Mouse (Mus musculus): Measurements from ENCODE around the gene Tlk1.

Tlk1 gene

GRCm38 (mm10) chr2:70836306-70836651 lies 10.8 kb upstream of the Tlk1 start:
- in situ Hi-C loops (cut with MboI; ENCODE audit: low pct_unique_long_range_greater_than_20kb in 1 of 2, low sequenced_read_pairs in 2 of 2, unreplicated experiment in 1 of 2) = no loop called here

GRCm38 (mm10) chr2:70835641-70836305 lies 10.2 kb upstream of the Tlk1 start:
- in situ Hi-C loops (cut with MboI; ENCODE audit: low pct_unique_long_range_greater_than_20kb in 1 of 2, low sequenced_read_pairs in 2 of 2, unreplicated experiment in 1 of 2) = no loop called here

- in situ Hi-C loops (cut with MboI; ENCODE audit: low pct_unique_long_range_greater_than_20kb in 1 of 2, low sequenced_read_pairs in 2 of 2, unreplicated experiment in 1 of 2) = no loop called here
These were observed 9.7 kb upstream of the Tlk1 start for GRCm38 (mm10) chr2:70835209-70835608.

- in situ Hi-C loops (cut with MboI; ENCODE audit: low pct_unique_long_range_greater_than_20kb in 1 of 2, low sequenced_read_pairs in 2 of 2, unreplicated experiment in 1 of 2) = no loop called here
These were observed 7.7 kb upstream of the Tlk1 start for GRCm38 (mm10) chr2:70833261-70833660.

- in situ Hi-C loops (cut with MboI; ENCODE audit: low pct_unique_long_range_greater_than_20kb in 1 of 2, low sequenced_read_pairs in 2 of 2, unreplicated experiment in 1 of 2) = no loop called here
These were observed 6.3 kb upstream of the Tlk1 start for GRCm38 (mm10) chr2:70831709-70832350.

GRCm38 (mm10) chr2:70830683-70831082 lies 5.2 kb upstream of the Tlk1 start:
- in situ Hi-C loops (cut with MboI; ENCODE audit: low pct_unique_long_range_greater_than_20kb in 1 of 2, low sequenced_read_pairs in 2 of 2, unreplicated experiment in 1 of 2) = no loop called here

- in situ Hi-C loops (cut with MboI; ENCODE audit: low pct_unique_long_range_greater_than_20kb in 1 of 2, low sequenced_read_pairs in 2 of 2, unreplicated experiment in 1 of 2) = no loop called here
These were observed 4.5 kb upstream of the Tlk1 start for GRCm38 (mm10) chr2:70829946-70830610.

GRCm38 (mm10) chr2:70827780-70828179 lies 2.3 kb upstream of the Tlk1 start:
- in situ Hi-C loops (cut with MboI; ENCODE audit: low pct_unique_long_range_greater_than_20kb in 1 of 2, low sequenced_read_pairs in 2 of 2, unreplicated experiment in 1 of 2) = no loop called here

- in situ Hi-C loops (cut with MboI; ENCODE audit: low pct_unique_long_range_greater_than_20kb in 1 of 2, low sequenced_read_pairs in 2 of 2, unreplicated experiment in 1 of 2) = no loop called here
These were observed 1.1 kb upstream of the Tlk1 start for GRCm38 (mm10) chr2:70826436-70827230.

- in situ Hi-C loops (cut with MboI; ENCODE audit: low pct_unique_long_range_greater_than_20kb in 1 of 2, low sequenced_read_pairs in 2 of 2, unreplicated experiment in 1 of 2) = no loop called here
These were observed 624 bp downstream of the Tlk1 start for GRCm38 (mm10) chr2:70824838-70825370.

- in situ Hi-C loops (cut with MboI; ENCODE audit: low pct_unique_long_range_greater_than_20kb in 1 of 2, low sequenced_read_pairs in 2 of 2, unreplicated experiment in 1 of 2) = no loop called here
These were observed 1.4 kb downstream of the Tlk1 start for GRCm38 (mm10) chr2:70823926-70824800.

- in situ Hi-C loops (cut with MboI; ENCODE audit: low pct_unique_long_range_greater_than_20kb in 1 of 2, low sequenced_read_pairs in 2 of 2, unreplicated experiment in 1 of 2) = no loop called here
These were observed 2.1 kb downstream of the Tlk1 start for GRCm38 (mm10) chr2:70823434-70823833.

- in situ Hi-C loops (cut with MboI; ENCODE audit: low pct_unique_long_range_greater_than_20kb in 1 of 2, low sequenced_read_pairs in 2 of 2, unreplicated experiment in 1 of 2) = no loop called here
These were observed 8.6 kb downstream of the Tlk1 start for GRCm38 (mm10) chr2:70816939-70817338.

- in situ Hi-C loops (cut with MboI; ENCODE audit: low pct_unique_long_range_greater_than_20kb in 1 of 2, low sequenced_read_pairs in 2 of 2, unreplicated experiment in 1 of 2) = no loop called here
These were observed 9.5 kb downstream of the Tlk1 start for GRCm38 (mm10) chr2:70816016-70816415.

- in situ Hi-C loops (cut with MboI; ENCODE audit: low pct_unique_long_range_greater_than_20kb in 1 of 2, low sequenced_read_pairs in 2 of 2, unreplicated experiment in 1 of 2) = no loop called here
These were observed 11.9 kb downstream of the Tlk1 start for GRCm38 (mm10) chr2:70813608-70814007.

GRCm38 (mm10) chr2:70811476-70811875 lies 14.1 kb downstream of the Tlk1 start:
- in situ Hi-C loops (cut with MboI; ENCODE audit: low pct_unique_long_range_greater_than_20kb in 1 of 2, low sequenced_read_pairs in 2 of 2, unreplicated experiment in 1 of 2) = no loop called here

GRCm38 (mm10) chr2:70809921-70810320 lies 15.6 kb downstream of the Tlk1 start:
- in situ Hi-C loops (cut with MboI; ENCODE audit: low pct_unique_long_range_greater_than_20kb in 1 of 2, low sequenced_read_pairs in 2 of 2, unreplicated experiment in 1 of 2) = no loop called here

GRCm38 (mm10) chr2:70808681-70809080 lies 16.8 kb downstream of the Tlk1 start:
- in situ Hi-C loops (cut with MboI; ENCODE audit: low pct_unique_long_range_greater_than_20kb in 1 of 2, low sequenced_read_pairs in 2 of 2, unreplicated experiment in 1 of 2) = no loop called here
